Mouse (Mus musculus): Measurements from ENCODE around the gene Otor. TPM values are rescaled to one million over a fixed set of nuclear protein-coding genes. Genes with fewer than 3 reads are reported as not detected.

Gene Otor
- not detected in 2 replicates for polyA plus RNA-seq (2012; rRNA removed)

DNA sequence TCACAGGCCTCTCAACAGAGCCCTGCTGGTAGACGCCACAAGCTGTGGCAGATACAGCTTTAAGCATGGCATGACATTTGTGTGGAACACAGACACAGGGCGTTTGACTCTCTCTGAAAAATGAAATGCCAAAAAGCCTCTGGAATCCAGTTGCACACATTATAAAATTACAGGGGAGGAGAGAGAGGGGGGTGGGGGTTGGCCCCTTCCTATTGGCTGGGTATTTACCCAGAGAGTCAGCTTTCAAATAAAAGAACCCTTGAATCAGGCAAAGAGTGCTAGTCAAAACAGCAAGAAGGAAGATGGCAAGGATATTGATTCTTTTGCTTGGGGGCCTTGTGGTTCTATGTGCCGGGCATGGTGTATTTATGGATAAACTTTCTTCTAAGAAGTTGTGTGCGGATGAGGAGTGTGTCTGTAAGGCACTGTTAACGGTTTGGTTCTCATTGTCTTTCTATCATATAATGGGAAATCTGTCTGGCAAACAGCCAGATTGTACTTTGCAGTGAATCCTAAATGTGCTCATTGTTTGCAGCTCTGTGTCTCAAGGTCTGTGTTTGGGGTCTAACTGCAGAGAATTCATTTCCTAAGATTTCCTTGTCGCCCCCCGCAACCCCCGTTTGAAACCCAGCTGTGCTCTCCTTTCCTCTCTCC, at the start of gene Otor:
Gene Otor, plus strand, starts transcription at position 276 of the 654 bp plus-strand sequence.
- no peak for TF ChIP-seq CTCF (IDR thresholded peaks at IDR 0.05; ENCODE audit: control insufficient read depth, insufficient read depth, insufficient replicate concordance, low read depth, low read length)
- TF ChIP-seq POLR2A (IDR thresholded peaks at IDR 0.05; ENCODE audit: control insufficient read depth, low read depth, low read length), result no peak
- no peak within 1 kb of the TSS for H3K27ac ChIP-seq (ENCODE audit: control insufficient read depth, insufficient read depth, low read depth, low read length)

GRCm38 (mm10) chr2:143031283-143031682, 47.0 kb upstream of the Otor start:
- no peak for TF ChIP-seq POLR2A (IDR thresholded peaks at IDR 0.05; ENCODE audit: control insufficient read depth, low read depth, low read length)
- no peak for TF ChIP-seq CTCF (IDR thresholded peaks at IDR 0.05; ENCODE audit: control insufficient read depth, insufficient read depth, insufficient replicate concordance, low read depth, low read length)
- Histone ChIP-seq H3K27ac (ENCODE audit: control insufficient read depth, insufficient read depth, low read depth, low read length) (no peak overlapping the region), H3K36me3 (ENCODE audit: control insufficient read depth, insufficient read depth, low read length) (no peaks in the 10 kb centered on the region), H3K27me3 (ENCODE audit: control insufficient read depth, insufficient read depth, low read length) (no peaks in the 10 kb centered on the region), H3K4me1 (ENCODE audit: control insufficient read depth, insufficient read depth, low read length) (peaks cover 2% of the 10 kb centered on the region; the same call in 1 of the 2 replicates), H3K4me3 (ENCODE audit: control insufficient read depth, low read depth, low read length) (no peak overlapping the region)

More for the DNA sequence above, at the start of gene Otor:
- Histone ChIP-seq H3K36me3 (ENCODE audit: control insufficient read depth, insufficient read depth, low read length) (no peaks in the 10 kb centered on the region), H3K4me1 (ENCODE audit: control insufficient read depth, insufficient read depth, low read length) (no peaks in the 10 kb centered on the region), H3K27me3 (ENCODE audit: control insufficient read depth, insufficient read depth, low read length) (no peaks in the 10 kb centered on the region), H3K4me3 (ENCODE audit: control insufficient read depth, low read depth, low read length) (no peak within 1 kb of the TSS)

- TF ChIP-seq CTCF (IDR thresholded peaks at IDR 0.05; ENCODE audit: control insufficient read depth, insufficient read depth, insufficient replicate concordance, low read depth, low read length), result no peak
- TF ChIP-seq POLR2A (IDR thresholded peaks at IDR 0.05; ENCODE audit: control insufficient read depth, low read depth, low read length), result no peak
- Histone ChIP-seq H3K36me3 (ENCODE audit: control insufficient read depth, insufficient read depth, low read length) (no peaks in the 10 kb centered on the region), H3K4me1 (ENCODE audit: control insufficient read depth, insufficient read depth, low read length) (peaks cover 2% of the 10 kb centered on the region; the same call in 1 of the 2 replicates), H3K27me3 (ENCODE audit: control insufficient read depth, insufficient read depth, low read length) (no peaks in the 10 kb centered on the region), H3K4me3 (ENCODE audit: control insufficient read depth, low read depth, low read length) (no peak overlapping the region), H3K27ac (ENCODE audit: control insufficient read depth, insufficient read depth, low read depth, low read length) (no peak overlapping the region)
Observed at GRCm38 (mm10) chr2:143032378-143033255, 45.7 kb upstream of the Otor start.

DNA sequence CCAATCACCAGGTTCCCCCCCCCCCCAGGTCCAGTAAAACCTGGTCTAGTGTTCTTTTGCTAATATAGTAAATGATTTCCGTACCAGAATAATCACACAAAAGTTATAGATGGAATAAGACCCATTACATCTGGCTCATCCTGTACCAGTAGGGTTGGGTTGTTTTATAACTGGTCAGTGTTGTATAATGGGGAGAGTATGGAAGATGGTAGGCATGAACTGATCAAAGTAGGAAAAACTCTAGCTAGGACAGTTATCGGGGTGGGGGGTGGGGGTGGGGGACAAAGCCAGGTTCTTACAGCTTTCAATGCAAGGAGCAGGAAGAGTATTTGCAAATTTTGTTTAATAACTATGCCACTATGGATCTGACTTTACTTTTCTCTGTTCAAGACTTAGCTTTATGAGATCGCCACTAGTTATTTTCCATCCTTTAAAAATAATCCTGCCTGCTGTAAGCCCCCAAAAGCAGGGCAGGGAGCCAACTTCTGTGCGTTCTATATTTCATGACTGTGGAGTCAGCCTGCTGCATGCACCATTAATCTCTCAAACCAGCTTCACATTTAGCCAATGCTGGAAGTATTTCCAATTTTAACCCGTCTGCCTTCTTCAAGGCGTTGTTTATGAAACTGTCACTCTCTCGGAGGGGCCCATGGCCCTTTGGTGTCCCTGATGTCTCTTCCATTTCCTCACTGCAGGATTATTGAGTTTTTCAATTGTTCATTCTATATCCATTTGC, 43.8 kb upstream of the Otor start:
- no peak overlapping the region for H3K27ac ChIP-seq (ENCODE audit: control insufficient read depth, insufficient read depth, low read depth, low read length)
- peaks cover 2% of the 10 kb centered on the region; the same call in 1 of the 2 replicates for H3K4me1 ChIP-seq (ENCODE audit: control insufficient read depth, insufficient read depth, low read length)
- H3K27me3 ChIP-seq (ENCODE audit: control insufficient read depth, insufficient read depth, low read length), result no peaks in the 10 kb centered on the region
- no peak overlapping the region for H3K4me3 ChIP-seq (ENCODE audit: control insufficient read depth, low read depth, low read length)
- no peaks in the 10 kb centered on the region for H3K36me3 ChIP-seq (ENCODE audit: control insufficient read depth, insufficient read depth, low read length)
- TF ChIP-seq CTCF (IDR thresholded peaks at IDR 0.05; ENCODE audit: control insufficient read depth, insufficient read depth, insufficient replicate concordance, low read depth, low read length) (no peak), POLR2A (IDR thresholded peaks at IDR 0.05; ENCODE audit: control insufficient read depth, low read depth, low read length) (no peak)

DNA sequence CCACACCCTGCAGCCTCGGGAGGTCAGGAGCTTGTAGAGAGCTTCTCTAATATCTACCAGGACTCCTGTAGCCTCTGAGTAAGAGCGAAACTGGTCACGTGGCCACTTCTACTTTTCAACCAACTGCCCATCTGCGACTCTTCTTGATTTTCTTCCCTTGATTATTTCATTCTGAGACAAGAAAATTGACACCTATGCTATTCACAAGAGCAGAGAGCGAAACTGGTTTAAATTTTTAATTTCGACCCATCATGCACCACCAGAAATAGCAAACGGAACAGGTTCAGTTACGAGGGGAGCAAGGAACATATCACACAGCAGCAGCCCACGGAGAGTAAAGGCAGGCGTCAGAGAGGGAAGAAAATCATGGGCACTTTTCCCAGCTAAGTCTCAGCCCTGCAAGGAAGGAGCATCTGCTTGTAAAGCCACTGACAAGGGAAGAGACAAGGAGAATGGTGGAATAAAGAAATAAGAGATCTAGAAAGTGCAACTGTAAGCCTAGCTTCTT, 43.1 kb upstream of the Otor start:
- peaks cover 2% of the 10 kb centered on the region; the same call in 1 of the 2 replicates for H3K4me1 ChIP-seq (ENCODE audit: control insufficient read depth, insufficient read depth, low read length)
- no peaks in the 10 kb centered on the region for H3K27me3 ChIP-seq (ENCODE audit: control insufficient read depth, insufficient read depth, low read length)
- no peak overlapping the region for H3K27ac ChIP-seq (ENCODE audit: control insufficient read depth, insufficient read depth, low read depth, low read length)
- TF ChIP-seq CTCF (IDR thresholded peaks at IDR 0.05; ENCODE audit: control insufficient read depth, insufficient read depth, insufficient replicate concordance, low read depth, low read length) (no peak), POLR2A (IDR thresholded peaks at IDR 0.05; ENCODE audit: control insufficient read depth, low read depth, low read length) (no peak)
- H3K36me3 ChIP-seq (ENCODE audit: control insufficient read depth, insufficient read depth, low read length), result no peaks in the 10 kb centered on the region
- no peak overlapping the region for H3K4me3 ChIP-seq (ENCODE audit: control insufficient read depth, low read depth, low read length)

DNA sequence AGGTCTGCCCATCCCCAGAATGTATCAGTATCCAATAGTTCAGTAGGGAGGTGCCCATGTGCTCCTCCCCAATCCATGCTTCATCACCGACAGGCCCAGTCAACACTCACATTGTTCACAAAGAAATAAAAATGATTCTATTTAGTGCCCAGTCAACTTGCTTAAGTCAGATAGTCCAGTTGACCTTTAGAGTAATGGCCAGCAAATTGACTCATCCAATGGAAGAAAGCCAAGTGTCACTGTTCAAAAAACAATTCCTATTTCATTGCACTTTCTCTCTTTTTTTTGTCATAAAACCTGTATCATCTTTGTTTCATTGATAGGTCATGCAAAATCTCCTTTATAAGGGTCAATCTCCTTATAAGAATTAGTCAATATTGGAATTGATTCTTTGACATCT, 36.7 kb upstream of the Otor start:
- TF ChIP-seq POLR2A (IDR thresholded peaks at IDR 0.05; ENCODE audit: control insufficient read depth, low read depth, low read length) (no peak), CTCF (IDR thresholded peaks at IDR 0.05; ENCODE audit: control insufficient read depth, insufficient read depth, insufficient replicate concordance, low read depth, low read length) (no peak)
- no peak overlapping the region for H3K4me3 ChIP-seq (ENCODE audit: control insufficient read depth, low read depth, low read length)
- H3K4me1 ChIP-seq (ENCODE audit: control insufficient read depth, insufficient read depth, low read length), result no peaks in the 10 kb centered on the region
- no peak overlapping the region for H3K27ac ChIP-seq (ENCODE audit: control insufficient read depth, insufficient read depth, low read depth, low read length)
- no peaks in the 10 kb centered on the region for H3K36me3 ChIP-seq (ENCODE audit: control insufficient read depth, insufficient read depth, low read length)
- no peaks in the 10 kb centered on the region for H3K27me3 ChIP-seq (ENCODE audit: control insufficient read depth, insufficient read depth, low read length)

Measured in testis, adult 2 months (tissue).